Mouse (Mus musculus): ENCODE results near the gene Krtap19-4.

DNA sequence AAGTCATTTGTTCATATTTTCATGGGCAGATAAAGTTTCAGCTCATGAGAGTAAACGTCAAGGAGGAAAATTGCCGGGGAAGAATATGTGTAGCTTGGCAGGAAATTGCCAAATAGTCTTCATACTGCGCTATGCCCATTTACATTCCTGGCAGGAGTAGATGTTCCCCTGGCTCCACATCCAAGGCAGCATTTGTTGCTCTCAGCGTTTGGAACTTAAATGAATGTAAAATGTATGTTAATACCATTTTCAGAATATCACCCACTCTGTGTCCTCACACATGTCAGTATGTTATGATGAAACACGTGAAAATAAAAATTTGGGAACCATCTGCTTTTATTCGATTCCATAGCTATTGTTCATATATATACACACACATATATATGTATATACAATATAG, 2.0 kb upstream of the Krtap19-4 start:
- TF ChIP-seq CTCF (IDR thresholded peaks at IDR 0.05) (no peak), EP300 (IDR thresholded peaks at IDR 0.05) (no peak)
